Mouse (Mus musculus) embryo, embryonic 11 days (tissue): ENCODE data around the gene Gm40193.

Experiments
- DNase-seq: peaks from one replicate; pipeline ENCODE4 v3.0.0-alpha.2; 2015

The Gm40193 gene

GRCm38 (mm10) chr11:70502018-70502417 is 30.7 kb downstream of the Gm40193 start:
- no peak for DNase-seq

- no peak for DNase-seq
Measured at GRCm38 (mm10) chr11:70500476-70500812, 32.3 kb downstream of the Gm40193 start.

- no peak for DNase-seq
Measured at GRCm38 (mm10) chr11:70499566-70500475, 32.9 kb downstream of the Gm40193 start.

- no peak for DNase-seq
Measured at GRCm38 (mm10) chr11:70489684-70490083, 43.1 kb downstream of the Gm40193 start.

- DNase-seq, result no peak
Measured at GRCm38 (mm10) chr11:70489138-70489537, 43.6 kb downstream of the Gm40193 start.

GRCm38 (mm10) chr11:70487816-70488215 is 44.9 kb downstream of the Gm40193 start:
- no peak for DNase-seq

- DNase-seq, result no peak
Measured at GRCm38 (mm10) chr11:70485498-70485897, 47.2 kb downstream of the Gm40193 start.
